ENCODE assay signal across 11 mouse cellular contexts in genomic region chr5:38550221-38550768, GRCm38 (mm10). TPM values are rescaled to one million over a fixed set of nuclear protein-coding genes. Genes with fewer than 3 reads are reported as not detected.
DNase-seq lines count a peak whose midpoint lies in the region; ATAC-seq lines count a peak whose summit lies in the region.
"Had no signal": no experiment of that assay in that cellular context is flagged by ENCODE, and none has a peak within 500 bp of the region (broad histone marks: within the 10 kb centered on the region; RNA-seq: fewer than 3 reads in every experiment).

No protein-coding gene starts in this region.

- peaks cover 56% of the 10 kb centered on the region for H3K36me3 ChIP-seq in hindbrain, embryonic 15.5 days
- peaks cover 4% of the 10 kb centered on the region; the same call in 1 of the 2 replicates for H3K36me3 ChIP-seq in hindbrain, embryonic 11.5 days (ENCODE audit: control insufficient read depth, insufficient read depth, low read length)
- peaks cover 56% of the 10 kb centered on the region for H3K36me3 ChIP-seq in midbrain, embryonic 15.5 days (replicated peaks)
- peaks cover 90% of the 10 kb centered on the region for H3K36me3 ChIP-seq in midbrain, embryonic 13.5 days
- peaks cover 44% of the 10 kb centered on the region for H3K36me3 ChIP-seq in stomach, embryonic 15.5 days

- DNase-seq in cerebellum, adult 9-10 months: peak; percentile 6
- DNase-seq in cerebellum, adult 8-10 months: no peak
- DNase-seq in hindbrain, embryonic 11.5 days (ENCODE audit: low spot score): no peak
- no peak for DNase-seq in ovary, postnatal 10 days (ENCODE audit: low spot score)
- DNase-seq: layer of hippocampus, postnatal 36 days; right cerebral cortex, adult 18-20 months had no signal

- H3K9ac ChIP-seq in hindbrain, embryonic 15.5 days: no peak overlapping the region
- no peak overlapping the region for H3K9ac ChIP-seq in hindbrain, embryonic 11.5 days (ENCODE audit: low read depth, low read length)
- H3K9ac ChIP-seq in midbrain, embryonic 15.5 days: no peak overlapping the region
- no peak overlapping the region for H3K9ac ChIP-seq in midbrain, embryonic 13.5 days (replicated peaks)
- H3K9ac ChIP-seq in stomach, embryonic 15.5 days: no peak overlapping the region

- peak overlapping the region; percentile 57; the same call in 1 of the 2 replicates for H3K27ac ChIP-seq in hindbrain, embryonic 15.5 days (replicated peaks)
- no peak overlapping the region for H3K27ac ChIP-seq in hindbrain, embryonic 11.5 days (ENCODE audit: low read depth, low read length)
- 0 out of 2 replicates have a peak overlapping the region, but pooled peaks have one; percentile 10 for H3K27ac ChIP-seq in midbrain, embryonic 15.5 days
- no peak overlapping the region for H3K27ac ChIP-seq in midbrain, embryonic 13.5 days
- peak overlapping the region; percentile 84 for H3K27ac ChIP-seq in stomach, embryonic 15.5 days

- H3K4me1 ChIP-seq in hindbrain, embryonic 15.5 days (replicated peaks): peaks cover 22% of the 10 kb centered on the region; the same call in 1 of the 2 replicates
- H3K4me1 ChIP-seq in hindbrain, embryonic 11.5 days (replicated peaks; ENCODE audit: control insufficient read depth, insufficient read depth, low read length): no peaks in the 10 kb centered on the region
- 0 out of 2 replicates have a peak, but pooled peaks cover 2% of the 10 kb centered on the region for H3K4me1 ChIP-seq in midbrain, embryonic 15.5 days
- peaks cover 7% of the 10 kb centered on the region for H3K4me1 ChIP-seq in midbrain, embryonic 13.5 days (replicated peaks)
- H3K4me1 ChIP-seq in stomach, embryonic 15.5 days: peaks cover 25% of the 10 kb centered on the region

- H3K27me3 ChIP-seq in hindbrain, embryonic 15.5 days: no peaks in the 10 kb centered on the region
- no peaks in the 10 kb centered on the region for H3K27me3 ChIP-seq in hindbrain, embryonic 11.5 days (ENCODE audit: control insufficient read depth, insufficient read depth, low read length)
- H3K27me3 ChIP-seq in midbrain, embryonic 15.5 days (replicated peaks): no peaks in the 10 kb centered on the region
- no peaks in the 10 kb centered on the region for H3K27me3 ChIP-seq in midbrain, embryonic 13.5 days
- H3K27me3 ChIP-seq in stomach, embryonic 15.5 days (replicated peaks): no peaks in the 10 kb centered on the region

- WGBS in hindbrain, embryonic 15.5 days: 86% methylated on average over 1 of the region's 1 CpGs
- 96% methylated on average over 1 of the region's 1 CpGs for WGBS in hindbrain, embryonic 11.5 days
- WGBS in midbrain, embryonic 15.5 days: 80% methylated on average over 1 of the region's 1 CpGs
- 96% methylated on average over 1 of the region's 1 CpGs for WGBS in midbrain, embryonic 13.5 days
- WGBS in stomach, embryonic 15.5 days: 63% methylated on average over 1 of the region's 1 CpGs

- no peak overlapping the region for H3K4me2 ChIP-seq in hindbrain, embryonic 15.5 days
- no peak overlapping the region for H3K4me2 ChIP-seq in hindbrain, embryonic 11.5 days (replicated peaks; ENCODE audit: low read depth, low read length)
- H3K4me2 ChIP-seq in midbrain, embryonic 15.5 days: no peak overlapping the region
- H3K4me2 ChIP-seq in midbrain, embryonic 13.5 days (replicated peaks): no peak overlapping the region
- H3K4me2 ChIP-seq in stomach, embryonic 15.5 days: no peak overlapping the region

- no peak overlapping the region for H3K4me3 ChIP-seq in hindbrain, embryonic 15.5 days
- H3K4me3 ChIP-seq in hindbrain, embryonic 11.5 days (ENCODE audit: low read depth, low read length): no peak overlapping the region
- no peak overlapping the region for H3K4me3 ChIP-seq in midbrain, embryonic 15.5 days
- H3K4me3 ChIP-seq in midbrain, embryonic 13.5 days (replicated peaks): no peak overlapping the region
- H3K4me3 ChIP-seq in stomach, embryonic 15.5 days (replicated peaks): no peak overlapping the region

- no peak for ATAC-seq in hindbrain, embryonic 15.5 days (ENCODE audit: low FRiP score, low read depth)
- no peak for ATAC-seq in hindbrain, embryonic 11.5 days (ENCODE audit: low FRiP score)
- no peak for ATAC-seq in midbrain, embryonic 15.5 days (replicated peaks)
- ATAC-seq in midbrain, embryonic 13.5 days: no peak
- ATAC-seq in stomach, embryonic 15.5 days (ENCODE audit: insufficient read depth, low FRiP score, low read depth): no peak
- ATAC-seq: inflammation-experienced regulatory T-cells, adult 6 months had no signal

- H3K9me3 ChIP-seq in hindbrain, embryonic 15.5 days: no peaks in the 10 kb centered on the region
- H3K9me3 ChIP-seq in hindbrain, embryonic 11.5 days (ENCODE audit: control insufficient read depth, low read length): no peaks in the 10 kb centered on the region
- H3K9me3 ChIP-seq in midbrain, embryonic 15.5 days: no peaks in the 10 kb centered on the region
- no peaks in the 10 kb centered on the region for H3K9me3 ChIP-seq in midbrain, embryonic 13.5 days
- H3K9me3 ChIP-seq in stomach, embryonic 15.5 days: no peaks in the 10 kb centered on the region

RNA-seq across cellular contexts. Expression of gene Wdr1, which starts 12.7 kb away (rescaled TPM):
- 185 and 188 TPM in 2 replicates for polyA plus RNA-seq in hindbrain, embryonic 15.5 days (2015; fragmentation: Nextera tagmentation; extraction: Ambion mirVana)
- polyA plus RNA-seq in hindbrain, embryonic 11.5 days (2014; fragmentation: Nextera tagmentation; extraction: Ambion mirVana): 169 and 171 TPM in 2 replicates
- 208 and 210 TPM in 2 replicates for polyA plus RNA-seq in midbrain, embryonic 15.5 days (2015; fragmentation: Nextera tagmentation; extraction: Ambion mirVana)
- 143 and 150 TPM in 2 replicates for polyA plus RNA-seq in midbrain, embryonic 13.5 days (2015; fragmentation: Nextera tagmentation; extraction: Ambion mirVana)
- 227 TPM in 2 replicates for polyA plus RNA-seq in stomach, embryonic 15.5 days (2015; fragmentation: Nextera tagmentation; extraction: Ambion mirVana)

RNA-seq across cellular contexts. Expression of gene Slc2a9, which starts 47.4 kb away (rescaled TPM):
- 0.49 and 0.60 TPM in 2 replicates for polyA plus RNA-seq in hindbrain, embryonic 15.5 days (2015; fragmentation: Nextera tagmentation; extraction: Ambion mirVana)
- 0.13 and 0.15 TPM in 2 replicates for polyA plus RNA-seq in hindbrain, embryonic 11.5 days (2014; fragmentation: Nextera tagmentation; extraction: Ambion mirVana)
- polyA plus RNA-seq in midbrain, embryonic 15.5 days (2015; fragmentation: Nextera tagmentation; extraction: Ambion mirVana): 0.26 and 0.40 TPM in 2 replicates
- polyA plus RNA-seq in midbrain, embryonic 13.5 days (2015; fragmentation: Nextera tagmentation; extraction: Ambion mirVana): 0.11 and 0.43 TPM in 2 replicates
- 0.86 and 1.6 TPM in 2 replicates for polyA plus RNA-seq in stomach, embryonic 15.5 days (2015; fragmentation: Nextera tagmentation; extraction: Ambion mirVana)

Comparison
In these comparisons a context has a peak if more than half of its experiments do, and no peak if none do; other contexts are left out.
1. H3K27ac ChIP-seq: peak in hindbrain, embryonic 15.5 days (single experiment), midbrain, embryonic 15.5 days (single experiment) and stomach, embryonic 15.5 days (single experiment); none in hindbrain, embryonic 11.5 days (single experiment) and midbrain, embryonic 13.5 days (single experiment).